Mouse (Mus musculus): Measurements from ENCODE around the gene Fam171a1. TPM values are rescaled to one million over a fixed set of nuclear protein-coding genes. Genes with fewer than 3 reads are reported as not detected.

Gene Fam171a1
- polyA plus RNA-seq (2017; shearing (Covaris generic)): not detected

DNA sequence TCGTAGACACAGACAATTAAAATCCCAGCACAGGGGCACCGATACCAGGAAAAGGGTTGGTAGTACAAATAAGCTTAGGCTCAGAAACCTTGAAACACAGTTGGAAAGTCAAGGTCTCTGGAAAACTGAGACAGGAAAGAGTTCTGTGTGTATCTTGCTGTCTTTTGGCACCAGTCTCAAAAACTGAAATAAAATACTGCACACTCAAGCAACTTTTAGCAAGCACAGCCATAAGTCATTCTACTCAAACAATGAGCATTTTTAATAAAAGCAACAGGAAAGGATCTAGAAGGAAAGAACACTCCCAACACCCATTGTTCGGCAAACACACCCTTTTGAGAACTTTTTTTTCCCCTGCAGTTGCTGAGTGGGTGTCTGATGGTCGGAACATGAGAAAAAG is at the start of gene Fam171a1:
Fam171a1 (plus strand) TSS at position 359 of the 400 bp plus-strand sequence.

Other genes starting within 250 kb of the Fam171a1 start
- 13.8 TPM for gene Nmt2, start 170.0 kb downstream of the Fam171a1 start, polyA plus RNA-seq (2017; shearing (Covaris generic))
- 24.5 TPM for gene Rpp38, start 218.4 kb downstream of the Fam171a1 start, polyA plus RNA-seq (2017; shearing (Covaris generic))
- not detected for gene Acbd7, start 221.9 kb downstream of the Fam171a1 start, polyA plus RNA-seq (2017; shearing (Covaris generic))

Data from inflammation-experienced regulatory T-cells, adult 16 weeks (primary cell).